Mouse (Mus musculus): ENCODE measurements around the gene Srgap2. TPM values are rescaled to one million over a fixed set of nuclear protein-coding genes. Genes with fewer than 3 reads are reported as not detected.
"Not testable (repeated sequence)": the region's sequence is repeated elsewhere in the genome, so short reads cannot be mapped to it uniquely, and the experiment has no call there.

Gene Srgap2
- polyA plus RNA-seq, 1 experiment from 2014 or later = 27.2 TPM

DNA sequence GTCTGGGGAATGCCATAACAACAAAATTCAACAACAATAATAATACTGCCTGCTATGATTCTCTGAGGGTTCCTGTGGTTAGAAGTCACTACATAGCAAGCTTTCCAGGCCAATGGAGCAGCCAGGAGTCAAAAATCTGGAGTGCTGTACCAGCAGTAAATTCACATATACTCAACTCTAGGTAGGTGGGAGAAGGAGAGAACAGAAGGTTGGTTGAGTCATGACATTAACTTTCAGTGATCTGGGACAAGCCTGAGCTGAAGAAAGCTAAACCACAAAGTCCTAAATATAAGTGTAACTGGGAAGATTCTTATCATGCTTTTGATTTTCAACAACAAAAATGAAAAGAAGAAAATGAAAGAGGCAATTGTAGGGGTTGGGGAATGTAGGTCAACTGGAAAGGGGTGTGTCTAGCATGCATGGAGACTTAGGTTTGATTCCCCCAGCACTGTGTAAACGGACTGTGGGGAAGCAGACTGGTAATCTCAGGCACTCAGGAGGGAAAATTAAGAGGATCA, 177.1 kb downstream of the Srgap2 start:
- Histone ChIP-seq H3K9ac (replicated peaks) (no peak overlapping the region), H3K4me2 (no peak overlapping the region), H3K36me3 (peaks cover 41% of the 10 kb centered on the region), H3K4me1 (peaks cover 5% of the 10 kb centered on the region; the same call in 1 of the 2 replicates), H3K27ac (replicated peaks) (no peak overlapping the region), H3K9me3 (replicated peaks) (no peaks in the 10 kb centered on the region), H3K4me3 (replicated peaks) (no peak overlapping the region), H3K27me3 (replicated peaks) (no peaks in the 10 kb centered on the region)
- ATAC-seq (ENCODE audit: low FRiP score) = no peak
- 94% methylated on average over 1 of the region's 1 CpGs for WGBS

DNA sequence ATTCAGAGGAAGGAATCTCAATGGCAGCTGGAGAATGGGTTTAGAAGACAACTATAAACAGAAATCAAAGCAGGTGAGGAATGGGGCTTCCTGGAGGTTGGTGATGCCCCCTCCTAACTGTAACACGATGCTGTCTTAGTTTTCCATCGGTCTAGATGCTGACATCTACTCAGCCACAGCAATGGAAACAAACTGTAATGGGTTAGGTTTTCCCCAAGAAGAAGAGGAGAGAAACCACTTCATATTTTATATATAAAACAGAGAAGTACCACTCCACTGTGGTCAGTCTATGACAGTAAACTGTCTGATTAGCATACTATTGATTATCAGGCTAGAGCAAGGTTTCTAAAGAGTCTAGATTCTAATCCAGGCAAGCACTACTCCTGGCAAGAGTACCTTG, 179.4 kb downstream of the Srgap2 start:
- no peak for ATAC-seq (ENCODE audit: low FRiP score)
- H3K9ac ChIP-seq (replicated peaks) = no peak overlapping the region
- H3K27me3 ChIP-seq (replicated peaks) = no peaks in the 10 kb centered on the region
- H3K4me3 ChIP-seq (replicated peaks) = no peak overlapping the region
- no peaks in the 10 kb centered on the region for H3K9me3 ChIP-seq (replicated peaks)
- no peak overlapping the region for H3K27ac ChIP-seq (replicated peaks)
- H3K4me1 ChIP-seq = peaks cover 5% of the 10 kb centered on the region; the same call in 1 of the 2 replicates
- H3K4me2 ChIP-seq = no peak overlapping the region
- 85% methylated on average over 2 of the region's 2 CpGs for WGBS
- H3K36me3 ChIP-seq = peaks cover 41% of the 10 kb centered on the region

DNA sequence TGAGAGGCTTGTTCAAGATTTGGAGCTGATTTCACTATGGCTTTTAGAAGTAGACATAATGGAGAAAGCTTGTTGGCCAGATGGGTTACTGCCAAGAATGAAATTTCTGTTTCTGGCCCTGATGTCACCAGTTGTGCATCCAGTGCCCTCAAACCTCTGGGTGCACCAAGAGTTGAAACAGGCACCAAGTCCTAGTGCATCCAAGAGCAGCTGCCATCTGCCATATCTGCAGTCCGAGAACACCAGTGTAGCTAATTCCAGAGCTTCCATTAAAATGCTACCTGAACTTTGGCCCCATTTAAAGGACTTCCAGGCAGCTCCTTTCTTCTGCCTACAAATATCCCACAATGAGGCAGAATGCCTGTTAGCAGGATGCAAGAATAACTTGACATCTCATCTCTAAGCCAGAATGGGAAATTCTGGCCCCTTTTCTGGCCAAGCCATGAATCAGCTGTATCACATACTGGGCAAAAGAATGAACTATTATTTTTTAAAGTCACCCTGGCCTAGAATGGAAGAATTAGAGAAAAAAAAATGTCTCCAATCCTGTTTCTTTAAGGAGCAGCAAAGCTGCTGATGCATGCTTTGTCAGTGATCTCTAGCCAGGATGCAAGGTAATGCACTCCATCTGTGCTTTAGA, 180.1 kb downstream of the Srgap2 start:
- Histone ChIP-seq H3K27me3 (replicated peaks) (no peaks in the 10 kb centered on the region), H3K36me3 (peaks cover 41% of the 10 kb centered on the region), H3K9me3 (replicated peaks) (no peaks in the 10 kb centered on the region), H3K4me1 (peaks cover 5% of the 10 kb centered on the region; the same call in 1 of the 2 replicates), H3K4me2 (no peak overlapping the region), H3K9ac (replicated peaks) (no peak overlapping the region), H3K27ac (replicated peaks) (no peak overlapping the region), H3K4me3 (replicated peaks) (no peak overlapping the region)
- WGBS = 65% methylated on average over 1 of the region's 1 CpGs
- no peak for ATAC-seq (ENCODE audit: low FRiP score)

DNA sequence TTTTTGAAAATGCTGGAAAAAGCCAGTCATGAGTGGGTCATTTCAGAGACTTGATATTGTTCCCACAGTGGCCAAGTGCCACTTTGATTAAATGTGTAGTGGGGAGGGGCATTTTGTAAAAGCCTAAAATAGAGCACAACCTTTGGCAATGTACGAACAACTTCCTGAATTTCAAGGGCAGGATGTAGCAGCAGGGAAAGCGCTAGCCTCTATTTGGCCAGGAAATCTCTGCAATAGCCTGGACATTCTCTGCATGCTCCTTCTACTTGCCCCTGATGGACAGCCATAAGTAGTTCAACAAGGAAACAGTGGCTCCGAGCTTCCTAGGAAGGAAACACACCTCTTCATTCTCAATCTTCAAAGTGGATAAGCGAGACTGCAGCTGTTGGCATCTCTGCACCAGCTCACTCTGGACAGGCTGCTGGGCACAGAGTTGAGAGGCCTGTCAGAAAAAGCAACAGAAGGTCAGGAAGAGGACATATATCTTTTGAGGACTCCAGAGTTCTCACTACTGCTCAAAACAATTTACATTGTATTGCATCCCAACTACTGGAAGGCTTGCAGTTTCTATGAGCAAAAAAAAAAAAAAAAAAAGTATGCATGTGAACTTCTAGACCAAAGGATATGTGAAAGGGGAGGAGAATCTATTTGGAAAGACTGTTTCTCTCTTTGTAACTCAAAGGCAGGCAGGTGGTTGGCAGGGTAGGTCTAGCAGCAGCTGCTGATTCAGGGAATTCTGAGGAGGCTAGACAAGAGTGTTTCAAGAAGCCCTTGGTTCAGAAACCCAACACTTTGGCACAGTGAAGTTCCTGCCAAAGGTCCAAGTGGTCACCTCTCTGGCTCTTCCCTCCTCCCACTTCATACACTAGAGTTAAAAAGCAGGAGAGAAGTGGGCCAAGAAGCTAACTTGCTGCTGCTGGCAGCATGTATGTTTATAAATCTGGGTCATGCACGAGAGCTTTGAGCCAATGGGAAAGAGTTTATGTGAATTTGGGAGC, 181.4 kb downstream of the Srgap2 start:
- no peak overlapping the region for H3K4me2 ChIP-seq
- no peak overlapping the region for H3K4me3 ChIP-seq (replicated peaks)
- no peak overlapping the region for H3K27ac ChIP-seq (replicated peaks)
- 0 out of 2 replicates have a peak, but pooled peaks cover 3% of the 10 kb centered on the region for H3K4me1 ChIP-seq
- no peak overlapping the region for H3K9ac ChIP-seq (replicated peaks)
- H3K36me3 ChIP-seq = peaks cover 41% of the 10 kb centered on the region
- no peak for ATAC-seq (ENCODE audit: low FRiP score)
- WGBS = 88% methylated on average over 5 of the region's 5 CpGs
- H3K9me3 ChIP-seq (replicated peaks) = no peaks in the 10 kb centered on the region
- no peaks in the 10 kb centered on the region for H3K27me3 ChIP-seq (replicated peaks)

DNA sequence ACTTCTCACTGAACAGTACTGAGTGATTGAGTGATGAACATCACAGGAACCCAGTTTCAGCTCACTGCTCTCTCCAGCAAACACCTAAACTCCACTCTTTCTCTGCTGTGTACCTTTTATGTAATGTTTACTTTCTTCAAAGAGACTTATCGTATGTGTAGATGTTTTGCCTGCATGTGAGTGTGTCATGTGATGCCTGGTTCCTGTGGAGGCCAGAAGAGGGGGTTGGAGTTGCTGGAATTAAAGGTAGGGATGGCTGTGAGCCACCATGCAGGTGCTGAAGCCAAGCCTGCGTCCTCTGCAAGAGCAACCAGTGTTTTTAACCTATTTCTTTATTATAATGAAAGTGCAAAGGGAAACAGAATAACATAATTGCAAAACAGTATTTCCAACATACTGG, 182.5 kb downstream of the Srgap2 start:
- H3K27ac ChIP-seq (replicated peaks) = no peak overlapping the region
- no peak overlapping the region for H3K4me2 ChIP-seq
- peaks cover 43% of the 10 kb centered on the region for H3K36me3 ChIP-seq
- H3K27me3 ChIP-seq (replicated peaks) = no peaks in the 10 kb centered on the region
- no peaks in the 10 kb centered on the region for H3K9me3 ChIP-seq (replicated peaks)
- H3K4me1 ChIP-seq = 0 out of 2 replicates have a peak, but pooled peaks cover 3% of the 10 kb centered on the region
- H3K9ac ChIP-seq (replicated peaks) = no peak overlapping the region
- WGBS = 79% methylated on average over 2 of the region's 2 CpGs
- H3K4me3 ChIP-seq (replicated peaks) = no peak overlapping the region
- no peak for ATAC-seq (ENCODE audit: low FRiP score)

DNA sequence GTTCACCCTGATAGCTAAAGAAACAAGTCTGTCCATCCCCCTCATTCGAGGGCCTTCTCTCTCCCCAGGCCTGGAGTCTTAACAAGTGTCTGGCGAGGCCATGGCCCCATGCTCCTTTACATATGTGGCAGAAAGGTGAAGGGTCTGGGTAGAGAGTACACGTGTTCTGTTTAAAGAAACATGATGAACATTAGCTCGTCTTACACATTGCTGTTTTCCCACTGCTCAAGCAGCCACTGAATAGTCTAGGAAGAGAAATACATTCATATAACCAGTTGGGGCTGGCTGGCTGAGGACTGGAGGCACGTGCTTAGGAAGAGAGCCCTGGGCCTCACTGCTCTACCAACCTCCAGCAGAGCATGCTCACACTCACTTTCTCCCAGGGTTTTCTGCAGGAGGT, 191.1 kb downstream of the Srgap2 start:
- no peak overlapping the region for H3K4me2 ChIP-seq
- ATAC-seq (ENCODE audit: low FRiP score) = no peak
- 78% methylated on average over 5 of the region's 5 CpGs for WGBS
- H3K36me3 ChIP-seq = peaks cover 34% of the 10 kb centered on the region
- no peaks in the 10 kb centered on the region for H3K4me1 ChIP-seq
- H3K9ac ChIP-seq (replicated peaks) = no peak overlapping the region
- H3K4me3 ChIP-seq (replicated peaks) = no peak overlapping the region
- H3K9me3 ChIP-seq (replicated peaks) = no peaks in the 10 kb centered on the region
- no peaks in the 10 kb centered on the region for H3K27me3 ChIP-seq (replicated peaks)
- H3K27ac ChIP-seq (replicated peaks) = 0 out of 2 replicates have a peak overlapping the region, but pooled peaks have one; percentile 13

DNA sequence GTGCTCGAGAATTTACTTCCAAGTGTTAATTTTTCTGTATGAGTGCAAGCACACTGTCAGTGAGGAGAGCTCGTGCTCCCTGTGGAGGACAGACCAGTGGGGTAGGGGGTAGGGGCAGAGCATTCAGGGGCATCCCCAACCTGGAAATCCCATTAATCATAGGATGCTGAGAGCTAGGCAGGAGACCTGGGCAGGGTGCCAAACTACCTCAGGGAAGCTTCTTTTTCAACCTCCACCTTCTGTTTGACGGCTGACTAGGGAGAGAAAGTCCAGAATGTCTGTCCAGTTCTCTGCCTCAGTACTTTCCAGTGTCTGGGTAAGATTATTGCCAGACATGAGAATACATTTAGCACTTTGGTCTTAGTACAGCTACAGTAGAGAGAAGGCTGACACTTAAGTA, 191.5 kb downstream of the Srgap2 start:
- Histone ChIP-seq H3K4me2 (no peak overlapping the region), H3K4me1 (no peaks in the 10 kb centered on the region), H3K27ac (replicated peaks) (0 out of 2 replicates have a peak overlapping the region, but pooled peaks have one; percentile 13), H3K4me3 (replicated peaks) (no peak overlapping the region), H3K27me3 (replicated peaks) (no peaks in the 10 kb centered on the region), H3K9me3 (replicated peaks) (no peaks in the 10 kb centered on the region), H3K36me3 (peaks cover 35% of the 10 kb centered on the region), H3K9ac (replicated peaks) (no peak overlapping the region)
- no peak for ATAC-seq (ENCODE audit: low FRiP score)
- WGBS = 52% methylated on average over 3 of the region's 3 CpGs

DNA sequence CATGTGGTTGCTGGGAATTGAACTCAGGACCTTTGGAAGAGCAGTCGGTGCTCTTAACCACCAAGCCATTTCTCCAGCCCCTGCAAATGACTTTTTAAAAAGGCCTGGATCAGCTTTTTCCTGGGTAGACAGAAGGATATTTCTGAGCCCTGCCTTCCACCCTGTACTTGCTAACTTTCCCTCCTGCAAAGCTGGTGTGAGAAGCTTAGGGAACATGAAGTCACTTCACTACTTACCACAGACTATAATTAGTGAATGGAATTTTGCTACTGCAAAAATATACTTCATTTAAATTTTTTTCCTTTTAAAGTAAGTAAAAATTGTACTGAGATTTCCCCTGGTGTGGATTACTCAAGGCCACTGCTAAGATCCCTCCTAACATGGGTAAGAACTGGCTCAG, 196.0 kb downstream of the Srgap2 start:
- Histone ChIP-seq H3K27me3 (replicated peaks) (no peaks in the 10 kb centered on the region), H3K4me2 (no peak overlapping the region), H3K36me3 (peaks cover 41% of the 10 kb centered on the region), H3K9ac (replicated peaks) (no peak overlapping the region), H3K4me3 (replicated peaks) (no peak overlapping the region), H3K27ac (replicated peaks) (no peak overlapping the region), H3K9me3 (replicated peaks) (no peaks in the 10 kb centered on the region), H3K4me1 (no peaks in the 10 kb centered on the region)
- WGBS = 93% methylated on average over 1 of the region's 1 CpGs
- ATAC-seq (ENCODE audit: low FRiP score) = no peak

DNA sequence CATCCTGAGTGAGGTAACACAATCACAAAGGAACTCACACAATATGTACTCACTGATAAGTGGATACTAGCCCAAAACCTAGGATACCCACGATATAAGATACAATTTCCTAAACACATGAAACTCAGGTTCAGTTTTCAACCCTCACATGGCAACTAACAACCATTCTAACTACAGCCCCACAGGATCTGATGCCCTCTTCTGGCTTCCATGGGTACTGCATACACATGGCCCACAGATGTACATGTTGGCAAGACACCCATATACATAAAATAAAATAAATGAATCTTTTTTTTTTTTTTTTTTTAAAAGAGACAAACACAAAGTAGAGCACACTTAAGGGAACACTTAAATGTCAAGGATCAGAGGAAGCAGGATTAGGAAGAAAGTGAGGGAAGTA, 198.1 kb downstream of the Srgap2 start:
- not testable (repeated sequence) for H3K4me1 ChIP-seq; H3K4me2 ChIP-seq; H3K4me3 ChIP-seq (replicated peaks); H3K9ac ChIP-seq (replicated peaks); ATAC-seq (ENCODE audit: low FRiP score); H3K27ac ChIP-seq (replicated peaks); H3K9me3 ChIP-seq (replicated peaks); H3K27me3 ChIP-seq (replicated peaks)
- 96% methylated on average over 1 of the region's 1 CpGs for WGBS
- H3K36me3 ChIP-seq = peaks cover 35% of the 10 kb centered on the region

DNA sequence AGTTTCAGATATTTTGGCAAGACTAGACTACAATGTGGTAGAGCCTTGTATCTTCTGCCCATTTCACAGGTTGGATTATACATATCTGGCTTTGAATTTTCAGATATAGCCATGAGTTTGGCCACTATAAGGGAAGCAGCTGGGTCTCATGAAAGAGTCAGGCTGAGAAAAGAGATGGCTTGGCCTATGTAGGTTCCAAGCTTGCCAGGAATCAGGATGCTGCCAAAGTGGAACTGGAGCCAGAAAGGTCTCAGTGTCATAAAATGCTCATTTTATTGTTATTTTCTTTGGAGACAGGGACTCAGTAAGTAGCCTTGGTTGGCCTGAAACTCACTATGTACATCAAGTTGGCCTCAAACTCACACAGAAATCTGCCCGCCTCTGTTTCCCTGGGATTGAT, 200.0 kb downstream of the Srgap2 start:
- no peaks in the 10 kb centered on the region for H3K27me3 ChIP-seq (replicated peaks)
- H3K4me3 ChIP-seq (replicated peaks) = no peak overlapping the region
- WGBS = 96% methylated on average over 1 of the region's 1 CpGs
- H3K27ac ChIP-seq (replicated peaks) = no peak overlapping the region
- H3K4me2 ChIP-seq = no peak overlapping the region
- H3K36me3 ChIP-seq = peaks cover 29% of the 10 kb centered on the region
- H3K9me3 ChIP-seq (replicated peaks) = no peaks in the 10 kb centered on the region
- no peaks in the 10 kb centered on the region for H3K4me1 ChIP-seq
- H3K9ac ChIP-seq (replicated peaks) = no peak overlapping the region
- no peak for ATAC-seq (ENCODE audit: low FRiP score)

DNA sequence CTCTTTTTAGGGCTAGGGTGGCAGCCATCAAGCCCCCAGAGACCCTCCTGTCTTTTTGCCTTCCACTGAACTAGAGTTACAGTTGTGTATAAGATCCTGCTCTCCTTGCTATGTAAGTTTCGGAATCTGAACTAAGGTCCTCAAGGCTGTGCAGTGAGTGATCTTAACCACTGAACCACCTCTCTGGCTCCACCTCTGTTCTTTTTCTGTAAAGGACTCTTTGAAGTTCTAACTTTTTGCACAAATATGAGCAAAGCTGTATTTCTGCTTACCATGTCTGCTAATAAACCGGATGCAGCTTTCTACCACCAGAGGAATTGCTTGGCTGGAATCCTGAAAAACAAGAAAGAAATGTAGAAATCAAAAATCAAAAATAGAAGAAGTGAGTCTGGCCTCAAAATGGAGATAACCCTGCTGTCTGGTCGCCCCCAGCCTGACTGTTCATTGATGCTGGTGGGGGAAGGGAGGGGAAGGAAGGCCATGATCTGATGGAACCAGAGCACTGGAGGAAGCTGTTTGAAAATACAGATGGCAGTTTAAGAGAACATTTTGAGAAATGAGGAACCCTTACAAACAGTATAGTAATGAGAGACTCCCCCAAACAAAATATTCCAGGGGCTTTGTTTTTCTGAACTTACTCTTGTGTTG, 202.2 kb downstream of the Srgap2 start:
- ATAC-seq (ENCODE audit: low FRiP score) = no peak
- Histone ChIP-seq H3K9ac (replicated peaks) (no peak overlapping the region), H3K27ac (replicated peaks) (no peak overlapping the region), H3K4me1 (0 out of 2 replicates have a peak, but pooled peaks cover 4% of the 10 kb centered on the region), H3K36me3 (peaks cover 24% of the 10 kb centered on the region), H3K4me3 (replicated peaks) (no peak overlapping the region), H3K27me3 (replicated peaks) (no peaks in the 10 kb centered on the region), H3K4me2 (no peak overlapping the region), H3K9me3 (replicated peaks) (no peaks in the 10 kb centered on the region)
- WGBS = 89% methylated on average over 3 of the region's 3 CpGs

Measured in neural tube, embryonic 15.5 days (tissue).